Mouse (Mus musculus) mouse embryonic stem cell (cell line): ENCODE data around the gene Ccl22.

Experiments used
- in situ Hi-C, 2 experiments: fragments of 300-500 bp; cut with MboI; formaldehyde crosslinking; loops; 1 replicate in 1 of 2; 3 replicates in 1 of 2; pipeline ENCODE4 v1.14.3; 2019 to 2020; ENCODE audit warnings: low sequenced_read_pairs in 2 of 2, low pct_unique_long_range_greater_than_20kb in 1 of 2, mixed read lengths in 1 of 2; ENCODE audit not compliant: unreplicated experiment in 1 of 2

The Ccl22 gene

GRCm38 (mm10) chr8:94716841-94717240 lies 28.5 kb upstream of the Ccl22 start:
- in situ Hi-C loops = loop anchor here in 1 of 2 experiments (10.0 kb wide), 1 partner anchor 188 kb away; no protein-coding TSS in a partner anchor

- in situ Hi-C loops = no loop called here
Measured at GRCm38 (mm10) chr8:94725998-94726397, 19.4 kb upstream of the Ccl22 start.

- in situ Hi-C loops = no loop called here
Measured at GRCm38 (mm10) chr8:94729301-94729700, 16.1 kb upstream of the Ccl22 start.

GRCm38 (mm10) chr8:94733821-94734465 lies 11.4 kb upstream of the Ccl22 start:
- in situ Hi-C loops = no loop called here

GRCm38 (mm10) chr8:94734735-94735350 lies 10.5 kb upstream of the Ccl22 start:
- in situ Hi-C loops = no loop called here

- in situ Hi-C loops = no loop called here
Measured at GRCm38 (mm10) chr8:94735426-94736094, 9.8 kb upstream of the Ccl22 start.

- in situ Hi-C loops = no loop called here
Measured at GRCm38 (mm10) chr8:94739829-94740228, 5.6 kb upstream of the Ccl22 start.

- in situ Hi-C loops = no loop called here
Measured at GRCm38 (mm10) chr8:94740591-94740990, 4.8 kb upstream of the Ccl22 start.

- in situ Hi-C loops = no loop called here
Measured at GRCm38 (mm10) chr8:94741726-94742125, 3.7 kb upstream of the Ccl22 start.

GRCm38 (mm10) chr8:94744484-94744883 lies 906 bp upstream of the Ccl22 start:
- in situ Hi-C loops = no loop called here

GRCm38 (mm10) chr8:94744972-94745371 lies 418 bp upstream of the Ccl22 start:
- in situ Hi-C loops = no loop called here

- in situ Hi-C loops = no loop called here
Measured at GRCm38 (mm10) chr8:94746832-94747231, 1.4 kb downstream of the Ccl22 start.

- in situ Hi-C loops = no loop called here
Measured at GRCm38 (mm10) chr8:94748363-94748762, 3.0 kb downstream of the Ccl22 start.

- in situ Hi-C loops = no loop called here
Measured at GRCm38 (mm10) chr8:94749942-94750341, 4.6 kb downstream of the Ccl22 start.

GRCm38 (mm10) chr8:94751023-94751849 lies 5.8 kb downstream of the Ccl22 start:
- in situ Hi-C loops = no loop called here

- in situ Hi-C loops = no loop called here
Measured at GRCm38 (mm10) chr8:94754006-94754405, 8.6 kb downstream of the Ccl22 start.

GRCm38 (mm10) chr8:94754486-94754885 lies 9.1 kb downstream of the Ccl22 start:
- in situ Hi-C loops = no loop called here

GRCm38 (mm10) chr8:94767035-94767434 lies 21.6 kb downstream of the Ccl22 start:
- in situ Hi-C loops = no loop called here

- in situ Hi-C loops = no loop called here
Measured at GRCm38 (mm10) chr8:94770945-94771344, 25.6 kb downstream of the Ccl22 start.
